In the genomic region with DNA sequence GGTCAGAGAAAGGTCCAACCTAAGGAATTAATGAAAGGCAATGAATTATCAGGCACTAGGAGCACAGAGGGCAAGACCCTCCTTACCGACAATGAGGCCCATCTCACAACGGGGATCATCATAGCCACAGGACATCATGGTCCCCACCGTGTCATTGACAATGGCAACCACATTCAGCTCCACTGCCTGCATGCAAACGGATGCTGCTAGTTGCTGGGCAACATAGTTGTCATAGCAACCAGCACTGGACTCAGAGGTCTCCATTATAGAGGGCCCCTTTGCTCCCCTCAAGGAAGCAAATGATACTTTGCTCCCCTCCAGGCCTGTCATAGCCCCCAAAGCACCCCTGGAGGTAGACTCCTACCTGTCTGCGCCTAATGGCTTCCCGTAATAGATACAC, we compare ENCODE assay signal across 13 mouse cellular contexts. TPM values are rescaled to one million over a fixed set of nuclear protein-coding genes. Genes with fewer than 3 reads are reported as not detected.
DNase-seq lines count a peak whose midpoint lies in the region; ATAC-seq and TF ChIP-seq lines count a peak whose summit lies in the region.
"Had no signal": no experiment of that assay in that cellular context is flagged by ENCODE, and none has a peak within 500 bp of the region (broad histone marks: within the 10 kb centered on the region; RNA-seq: fewer than 3 reads in every experiment).

No protein-coding gene starts in this region.

- H3K4me1 ChIP-seq in forebrain, embryonic 13.5 days: peaks cover 38% of the 10 kb centered on the region
- H3K4me1 ChIP-seq in hindbrain, postnatal 0 days (ENCODE audit: insufficient read depth, low read length): peaks cover 14% of the 10 kb centered on the region; the same call in 1 of the 2 replicates
- peaks cover 8% of the 10 kb centered on the region for H3K4me1 ChIP-seq in neural tube, embryonic 14.5 days (ENCODE audit: control insufficient read depth, insufficient read depth, low read length)
- H3K4me1 ChIP-seq: liver, embryonic 12.5 days had no signal

- no peak overlapping the region for H3K4me2 ChIP-seq in forebrain, embryonic 13.5 days
- H3K4me2 ChIP-seq in hindbrain, postnatal 0 days (ENCODE audit: low read depth, low read length): no peak overlapping the region
- H3K4me2 ChIP-seq in neural tube, embryonic 14.5 days (ENCODE audit: low read depth, low read length): no peak overlapping the region
- H3K4me2 ChIP-seq: liver, embryonic 12.5 days had no signal

- H3K27ac ChIP-seq in forebrain, embryonic 13.5 days: no peak overlapping the region
- H3K27ac ChIP-seq in hindbrain, postnatal 0 days: peak overlapping the region; percentile 8; the same call in 1 of the 2 replicates
- no peak overlapping the region for H3K27ac ChIP-seq in neural tube, embryonic 14.5 days (ENCODE audit: low read depth, low read length)
- H3K27ac ChIP-seq: liver, embryonic 12.5 days; stomach, postnatal 0 days had no signal

- no peaks in the 10 kb centered on the region; the same call in 1 of the 2 replicates for H3K36me3 ChIP-seq in forebrain, embryonic 13.5 days (ENCODE audit: poor library complexity, severe bottlenecking)
- H3K36me3 ChIP-seq in hindbrain, postnatal 0 days (ENCODE audit: insufficient read depth, low read length): no peaks in the 10 kb centered on the region
- no peaks in the 10 kb centered on the region for H3K36me3 ChIP-seq in neural tube, embryonic 14.5 days (ENCODE audit: control insufficient read depth, insufficient read depth, low read length)
- H3K36me3 ChIP-seq: liver, embryonic 12.5 days had no signal

- peaks cover 7% of the 10 kb centered on the region; the same call in 1 of the 2 replicates for H3K27me3 ChIP-seq in forebrain, embryonic 13.5 days
- H3K27me3 ChIP-seq in hindbrain, postnatal 0 days (ENCODE audit: insufficient read depth, low read length): no peaks in the 10 kb centered on the region
- no peaks in the 10 kb centered on the region for H3K27me3 ChIP-seq in neural tube, embryonic 14.5 days (ENCODE audit: control insufficient read depth, insufficient read depth, low read length)

- peak; percentile 15 to 27 for DNase-seq in layer of hippocampus, postnatal 10 days (ENCODE audit: low spot score in 2 of 2)
- no peak for DNase-seq in layer of hippocampus, adult 8-10 months (ENCODE audit: low spot score in 2 of 2)
- DNase-seq in hindbrain, postnatal 0 days (ENCODE audit: low spot score): peak; percentile 82
- no peak for DNase-seq in cerebellum, postnatal 25 days
- no peak for DNase-seq in kidney, postnatal 36 days
- DNase-seq in natural killer cell, adult 2 months (ENCODE audit: low spot score in 2 of 2): no peak
- DNase-seq: cerebellum, postnatal 14 days; kidney, postnatal 25 days; lung, postnatal 4 days had no signal

- no peaks in the 10 kb centered on the region for H3K9me3 ChIP-seq in forebrain, embryonic 13.5 days (replicated peaks)
- no peaks in the 10 kb centered on the region for H3K9me3 ChIP-seq in hindbrain, postnatal 0 days (ENCODE audit: low read length)
- no peaks in the 10 kb centered on the region for H3K9me3 ChIP-seq in neural tube, embryonic 14.5 days (ENCODE audit: control insufficient read depth, low read length)
- H3K9me3 ChIP-seq: liver, embryonic 12.5 days had no signal

- no peak for TF ChIP-seq CTCF in hindbrain, postnatal 0 days (IDR thresholded peaks at IDR 0.05; ENCODE audit: low read depth)

- no peak overlapping the region for H3K4me3 ChIP-seq in forebrain, embryonic 13.5 days
- no peak overlapping the region for H3K4me3 ChIP-seq in hindbrain, postnatal 0 days (ENCODE audit: low read length)
- no peak overlapping the region for H3K4me3 ChIP-seq in neural tube, embryonic 14.5 days (ENCODE audit: low read depth, low read length)
- H3K4me3 ChIP-seq: liver, embryonic 12.5 days had no signal

- peak; percentile 61 for ATAC-seq in forebrain, embryonic 13.5 days
- peak; percentile 50; the same call in 1 of the 2 replicates for ATAC-seq in hindbrain, postnatal 0 days
- peak; percentile 57 for ATAC-seq in neural tube, embryonic 14.5 days (ENCODE audit: low read depth)
- ATAC-seq: liver, embryonic 12.5 days had no signal

- no peak overlapping the region for H3K9ac ChIP-seq in forebrain, embryonic 13.5 days
- no peak overlapping the region for H3K9ac ChIP-seq in hindbrain, postnatal 0 days (replicated peaks; ENCODE audit: low read length)
- H3K9ac ChIP-seq in neural tube, embryonic 14.5 days (replicated peaks; ENCODE audit: low read depth, low read length): no peak overlapping the region
- H3K9ac ChIP-seq: liver, embryonic 12.5 days had no signal

- WGBS in forebrain, embryonic 13.5 days: 27% methylated on average over 6 of the region's 6 CpGs
- 24% methylated on average over 6 of the region's 6 CpGs for WGBS in hindbrain, postnatal 0 days
- 36% methylated on average over 6 of the region's 6 CpGs for WGBS in neural tube, embryonic 14.5 days

RNA-seq across cellular contexts. Expression of a gene that starts 12.6 kb away (rescaled TPM):
- total RNA-seq in layer of hippocampus, postnatal 10 days (2021): 1 to 10 TPM; 1.7 to 2.6 TPM
- 1 to 10 TPM; 1.4 to 4.3 (median 2.5) TPM for total RNA-seq in layer of hippocampus, adult 8-10 months (2022)
- 0.48 and 0.59 TPM in 2 replicates for polyA plus RNA-seq in forebrain, embryonic 13.5 days (2015; fragmentation: Nextera tagmentation; extraction: Ambion mirVana)
- total RNA-seq in hindbrain, postnatal 0 days (2014; rRNA removed): 1.7 and 1.9 TPM in 2 replicates
- 0.78 and 1.1 TPM in 2 replicates for polyA plus RNA-seq in hindbrain, postnatal 0 days (2015; fragmentation: Nextera tagmentation; extraction: Ambion mirVana)
- 0.13 and 1.0 TPM in 2 replicates for polyA plus RNA-seq in neural tube, embryonic 14.5 days (2014; fragmentation: Nextera tagmentation; extraction: Ambion mirVana)

RNA-seq across cellular contexts. Expression of a gene that starts 59.4 kb away (rescaled TPM):
- 10 to 100 TPM; 89.8 to 92.8 TPM for total RNA-seq in layer of hippocampus, postnatal 10 days (2021)
- 100 to 1,000 TPM; 127 to 154 (median 141) TPM for total RNA-seq in layer of hippocampus, adult 8-10 months (2022)
- polyA plus RNA-seq in forebrain, embryonic 13.5 days (2015; fragmentation: Nextera tagmentation; extraction: Ambion mirVana): 7.2 and 7.5 TPM in 2 replicates
- 49.9 and 53.0 TPM in 2 replicates for total RNA-seq in hindbrain, postnatal 0 days (2014; rRNA removed)
- 10.5 and 11.7 TPM in 2 replicates for polyA plus RNA-seq in hindbrain, postnatal 0 days (2015; fragmentation: Nextera tagmentation; extraction: Ambion mirVana)
- 12.4 and 15.7 TPM in 2 replicates for polyA plus RNA-seq in neural tube, embryonic 14.5 days (2014; fragmentation: Nextera tagmentation; extraction: Ambion mirVana)

Comparison
In these comparisons a context has a peak if more than half of its experiments do, and no peak if none do; other contexts are left out.
1. DNase-seq: peak in layer of hippocampus, postnatal 10 days (2 of 2) and hindbrain, postnatal 0 days (single experiment); none in layer of hippocampus, adult 8-10 months (0 of 2), cerebellum, postnatal 25 days (0 of 2), kidney, postnatal 36 days (0 of 2) and natural killer cell, adult 2 months (0 of 2).
2. Peak in every context shown above with its lines, with median percentiles within 50 percentile points of each other: ATAC-seq.